Mouse (Mus musculus) adrenal gland, postnatal 0 days (tissue): ENCODE measurements around the gene Mturn. TPM values are rescaled to one million over a fixed set of nuclear protein-coding genes. Genes with fewer than 3 reads are reported as not detected.

ENCODE experiments used
- polyA plus RNA-seq: library from polyadenylated mRNA; unstranded; fragments of >200 nt; fragmentation: Nextera tagmentation; extraction: Ambion mirVana; gene quantifications from 2 replicates; pipeline ENCODE4 v1.2.1, GENCODE M21; 2015

The Mturn gene
- polyA plus RNA-seq, result 7.3 and 18.0 TPM in 2 replicates

GRCm38 (mm10) chr6:54680891-54681745 lies at the start of gene Mturn:
TSS of gene Mturn (plus strand) at chr6:54681624.

Other genes starting within 250 kb of the Mturn start
- 17.5 and 28.8 TPM in 2 replicates for gene Scrn1, start 115.1 kb upstream of the Mturn start, polyA plus RNA-seq
- 4.2 and 5.5 TPM in 2 replicates for gene Plekha8, start 86.5 kb upstream of the Mturn start, polyA plus RNA-seq
- gene Fkbp14, start 84.3 kb upstream of the Mturn start, polyA plus RNA-seq, result 17.9 and 21.4 TPM in 2 replicates
- gene Znrf2, start 135.3 kb downstream of the Mturn start, polyA plus RNA-seq, result 2.9 and 7.1 TPM in 2 replicates